Mouse (Mus musculus): Measurements from ENCODE around the gene Gpr15. TPM values are rescaled to one million over a fixed set of nuclear protein-coding genes. Genes with fewer than 3 reads are reported as not detected.

Gene Gpr15
- polyA plus RNA-seq (2017; shearing (Covaris generic)) = 16.7 TPM

GRCm38 (mm10) chr16:58718666-58719120 is at the start of gene Gpr15:
TSS of gene Gpr15 (minus strand) at chr16:58719070.

DNA sequence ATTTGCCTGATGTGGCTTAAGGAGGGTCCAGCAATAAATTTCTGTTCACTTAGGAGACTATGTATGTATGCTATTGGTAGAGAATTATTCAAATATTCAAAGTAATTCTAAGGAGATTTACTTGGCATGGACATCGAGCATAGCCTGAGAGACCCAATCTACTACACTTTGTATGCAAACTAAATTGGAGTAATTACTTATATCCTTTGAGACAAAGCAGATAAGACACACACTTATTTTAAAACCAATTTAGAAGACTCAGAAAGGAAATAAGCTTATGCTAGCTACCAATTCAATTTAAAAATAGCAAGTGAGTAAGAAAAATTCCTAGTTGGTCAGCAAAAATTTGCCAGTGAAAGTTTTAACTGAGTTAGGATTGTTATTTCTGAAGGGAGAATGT is 44.2 kb upstream of the Gpr15 start, which contains the start of gene Olfr172:
Gene Olfr172, minus strand, starts transcription at position 101 of the 400 bp plus-strand sequence.

DNA sequence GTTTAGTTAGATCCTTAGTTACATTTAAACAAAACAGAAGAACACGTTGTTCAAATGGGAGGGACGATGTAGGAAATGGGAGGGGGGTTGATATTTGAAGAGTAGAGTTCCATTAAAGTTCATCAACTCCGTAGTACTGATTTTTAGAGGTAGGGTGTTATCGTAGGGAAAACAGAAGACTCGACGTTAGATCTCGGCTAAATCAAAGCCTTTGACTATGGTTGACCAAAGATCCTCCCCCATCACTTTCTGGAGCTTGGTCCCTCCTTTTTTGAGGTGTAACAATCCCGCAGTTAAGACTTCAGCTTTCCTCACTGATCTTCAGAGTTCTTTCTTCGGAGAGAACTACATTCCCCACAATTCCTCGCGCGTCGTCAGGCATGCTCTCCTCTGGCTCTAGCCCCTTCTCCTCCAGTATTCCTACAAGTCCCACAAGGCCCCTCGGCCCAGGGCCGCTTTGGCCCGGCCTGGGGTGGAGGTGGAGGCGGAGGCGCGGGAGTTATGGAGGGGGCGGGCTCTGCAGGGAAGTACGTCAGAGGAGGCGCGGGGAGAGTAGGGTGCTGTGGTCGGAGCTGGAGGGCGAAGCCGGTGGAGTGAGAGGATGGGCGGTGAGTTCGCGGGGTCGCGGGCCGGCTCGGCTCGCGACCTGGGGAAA is 8.7 kb upstream of the Gpr15 start, which contains the start of gene Cldnd1:
Gene Cldnd1, plus strand, starts transcription at position 434 of the 655 bp plus-strand sequence.

DNA sequence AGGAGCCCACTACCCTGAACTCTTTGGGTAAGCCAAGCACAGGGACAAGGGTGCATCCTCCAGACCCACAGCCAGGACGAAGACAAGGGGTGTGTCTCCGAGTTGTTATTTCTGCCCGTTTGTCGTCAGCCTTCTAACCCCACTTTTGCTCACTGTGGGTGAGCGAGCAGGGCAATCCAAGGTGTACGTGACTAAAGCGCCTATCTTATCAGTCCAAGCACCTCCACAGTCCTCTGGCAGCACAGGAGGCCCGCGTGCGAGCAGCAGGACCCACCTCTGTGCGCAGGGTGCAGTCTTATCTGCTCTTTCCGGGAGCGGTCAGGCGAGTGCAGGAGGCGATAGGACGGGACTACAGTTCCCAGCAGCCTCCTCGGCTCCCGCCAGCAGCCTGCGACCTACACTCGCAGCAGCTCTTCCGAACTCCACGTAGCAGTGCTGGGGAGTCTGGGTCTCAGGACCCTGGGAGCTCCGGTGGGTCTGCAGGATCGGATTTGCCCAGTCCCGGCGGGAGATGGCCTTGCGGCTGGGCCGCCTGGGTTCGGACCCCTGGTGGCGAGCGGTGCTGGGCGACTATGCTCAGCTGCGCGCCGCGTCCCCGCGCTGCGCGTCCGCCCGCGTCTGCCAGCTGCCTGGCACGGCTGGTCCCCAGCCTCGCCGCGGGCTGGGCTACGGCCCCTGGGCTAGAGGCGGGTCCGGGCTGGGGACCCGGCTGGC is 48.8 kb downstream of the Gpr15 start, which contains the start of gene Cpox:
Gene Cpox, plus strand, starts transcription at position 376 of the 714 bp plus-strand sequence.

Other genes starting within 250 kb of the Gpr15 start
- 10.0 TPM for gene St3gal6, start 194.8 kb downstream of the Gpr15 start, polyA plus RNA-seq (2017; shearing (Covaris generic))
- gene Gm813, start 102.1 kb downstream of the Gpr15 start, polyA plus RNA-seq (2017; shearing (Covaris generic)) = not detected
- gene E330017A01Rik, start 80.3 kb downstream of the Gpr15 start, polyA plus RNA-seq (2017; shearing (Covaris generic)) = not detected
- gene Cpox, start 48.8 kb downstream of the Gpr15 start, polyA plus RNA-seq (2017; shearing (Covaris generic)) = 21.6 TPM
- 115 TPM for gene Cldnd1, start 8.8 kb upstream of the Gpr15 start, polyA plus RNA-seq (2017; shearing (Covaris generic))
- gene Olfr172, start 44.1 kb upstream of the Gpr15 start, polyA plus RNA-seq (2017; shearing (Covaris generic)) = 0.16 TPM
- 1.5 TPM for gene Olfr173, start 81.2 kb upstream of the Gpr15 start, polyA plus RNA-seq (2017; shearing (Covaris generic))
- gene Olfr175-ps1, start 107.7 kb upstream of the Gpr15 start, polyA plus RNA-seq (2017; shearing (Covaris generic)) = not detected
- not detected for gene Olfr177, start 155.7 kb upstream of the Gpr15 start, polyA plus RNA-seq (2017; shearing (Covaris generic))
- gene Olfr178, start 173.0 kb upstream of the Gpr15 start, polyA plus RNA-seq (2017; shearing (Covaris generic)) = not detected
- 0.27 TPM for gene Olfr181, start 209.7 kb upstream of the Gpr15 start, polyA plus RNA-seq (2017; shearing (Covaris generic))
- not detected for gene Olfr180, start 210.3 kb upstream of the Gpr15 start, polyA plus RNA-seq (2017; shearing (Covaris generic))

All from CD4-positive, CD25-positive, alpha-beta regulatory T cell, adult 9 weeks (primary cell).